ENCODE assay signal across 11 mouse cellular contexts in the genomic region with DNA sequence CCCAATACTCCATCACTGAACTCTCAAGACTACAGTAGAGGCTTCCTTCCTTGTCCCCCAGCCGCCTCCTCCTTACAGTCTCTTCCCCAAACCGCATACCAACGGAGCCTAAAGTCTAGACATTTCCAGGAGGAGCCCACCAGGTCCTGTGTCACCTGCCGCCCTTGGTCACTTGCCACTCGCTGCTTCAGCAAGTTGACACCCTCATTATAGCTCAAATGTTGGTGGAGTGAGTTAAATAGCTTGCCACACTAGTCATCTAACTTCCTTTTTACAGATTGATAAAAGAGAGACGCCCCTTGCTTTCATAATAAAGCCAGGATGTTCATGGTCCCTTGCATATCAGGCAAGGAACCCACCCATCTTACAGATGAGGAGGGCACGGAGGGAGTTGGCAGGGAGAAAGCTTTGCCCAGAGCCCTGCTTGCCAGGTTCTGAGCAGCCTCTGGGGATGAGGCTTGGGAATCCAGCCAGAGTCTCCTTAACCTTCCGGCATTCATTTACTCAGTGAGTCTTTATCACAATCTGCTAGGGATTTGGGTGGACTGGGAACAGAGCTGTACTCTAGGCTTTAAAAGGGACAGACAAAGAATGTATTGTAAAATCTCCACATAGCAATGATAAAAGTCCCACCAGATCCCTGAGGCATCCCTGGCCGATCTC. TPM values are rescaled to one million over a fixed set of nuclear protein-coding genes. Genes with fewer than 3 reads are reported as not detected.
DNase-seq lines count a peak whose midpoint lies in the region; ATAC-seq lines count a peak whose summit lies in the region.
"Had no signal": no experiment of that assay in that cellular context is flagged by ENCODE, and none has a peak within 500 bp of the region (broad histone marks: within the 10 kb centered on the region; RNA-seq: fewer than 3 reads in every experiment).

No protein-coding gene starts in this region.

- H3K4me1 ChIP-seq in liver, embryonic 12.5 days: peaks cover 51% of the 10 kb centered on the region
- H3K4me1 ChIP-seq in limb, embryonic 10.5 days: peaks cover 45% of the 10 kb centered on the region

- H3K4me2 ChIP-seq in liver, embryonic 12.5 days: no peak overlapping the region
- H3K4me2 ChIP-seq: midbrain, embryonic 11.5 days had no signal

- intact Hi-C loops in heart, postnatal 14 days (cut with DNase I): no loop called here

- no peak for ATAC-seq in liver, embryonic 12.5 days

- peaks cover 6% of the 10 kb centered on the region; the same call in 1 of the 2 replicates for H3K27me3 ChIP-seq in liver, embryonic 12.5 days (replicated peaks)
- no peaks in the 10 kb centered on the region for H3K27me3 ChIP-seq in limb, embryonic 10.5 days (ENCODE audit: low read depth, poor library complexity, severe bottlenecking)

- 65% methylated on average over 9 of the region's 9 CpGs for WGBS in liver, embryonic 12.5 days (ENCODE audit: insufficient replicate concordance)
- WGBS in limb, embryonic 10.5 days: 82% methylated on average over 9 of the region's 9 CpGs

- 0 out of 2 replicates have a peak overlapping the region, but pooled peaks have one; percentile 12 for H3K9ac ChIP-seq in liver, embryonic 12.5 days

- no peaks in the 10 kb centered on the region for H3K36me3 ChIP-seq in liver, embryonic 12.5 days
- H3K36me3 ChIP-seq in limb, embryonic 10.5 days: peaks cover 4% of the 10 kb centered on the region; the same call in 1 of the 2 replicates

- peak overlapping the region; percentile 10; the same call in 1 of the 2 replicates for H3K27ac ChIP-seq in liver, embryonic 12.5 days
- peak overlapping the region; percentile 95 for H3K27ac ChIP-seq in limb, embryonic 10.5 days

- 0 out of 2 replicates have a peak, but pooled peaks cover 6% of the 10 kb centered on the region for H3K9me3 ChIP-seq in liver, embryonic 12.5 days (replicated peaks)
- no peaks in the 10 kb centered on the region for H3K9me3 ChIP-seq in limb, embryonic 10.5 days (replicated peaks)

- peak; percentile 87 for DNase-seq in heart, adult 11 months
- no peak for DNase-seq in heart, postnatal 14 days
- no peak for DNase-seq in liver
- DNase-seq in Muller cell, postnatal 12 days (ENCODE audit: inconsistent ontology term): peak; percentile 44
- DNase-seq in limb, embryonic 10.5 days (ENCODE audit: low spot score): no peak
- no peak for DNase-seq in layer of hippocampus, adult 8-10 months (ENCODE audit: low spot score in 2 of 2)
- DNase-seq: adrenal gland, adult 8-10 months; kidney, postnatal 10 days; lung, postnatal 10 days had no signal

- no peak overlapping the region for H3K4me3 ChIP-seq in liver, embryonic 12.5 days
- H3K4me3 ChIP-seq in limb, embryonic 10.5 days: 0 out of 2 replicates have a peak overlapping the region, but pooled peaks have one; percentile 96

RNA-seq across cellular contexts. Expression of a gene that starts 1.6 kb away (rescaled TPM):
- 10 to 100 TPM; 60.5 to 61.1 TPM for total RNA-seq in heart, postnatal 14 days (2021)
- 17.5 and 19.5 TPM in 2 replicates for polyA plus RNA-seq in liver, embryonic 12.5 days (2016; fragmentation: Nextera tagmentation; extraction: Ambion mirVana)
- 38.6 and 41.4 TPM in 2 replicates for polyA plus RNA-seq in limb, embryonic 10.5 days (2016; fragmentation: Nextera tagmentation; extraction: Ambion mirVana)
- 10 to 100 TPM; 55.0 to 58.9 (median 56.5) TPM for total RNA-seq in layer of hippocampus, adult 8-10 months (2022)

RNA-seq across cellular contexts. Expression of a gene that starts 14.4 kb away (rescaled TPM):
- 10 to 100 TPM; 24.1 to 26.0 TPM for total RNA-seq in heart, postnatal 14 days (2021)
- polyA plus RNA-seq in liver, embryonic 12.5 days (2016; fragmentation: Nextera tagmentation; extraction: Ambion mirVana): 270 and 299 TPM in 2 replicates
- polyA plus RNA-seq in limb, embryonic 10.5 days (2016; fragmentation: Nextera tagmentation; extraction: Ambion mirVana): 295 and 349 TPM in 2 replicates
- total RNA-seq in layer of hippocampus, adult 8-10 months (2022): 10 to 100 TPM; 17.4 to 19.4 (median 19.0) TPM

RNA-seq across cellular contexts. Expression of a gene that starts 34.1 kb away (rescaled TPM):
- under 1 TPM; 0.44 to 0.53 TPM for total RNA-seq in heart, postnatal 14 days (2021)
- polyA plus RNA-seq in liver, embryonic 12.5 days (2016; fragmentation: Nextera tagmentation; extraction: Ambion mirVana): 0.25 and 0.41 TPM in 2 replicates
- polyA plus RNA-seq in limb, embryonic 10.5 days (2016; fragmentation: Nextera tagmentation; extraction: Ambion mirVana): 0.64 TPM in 2 replicates
- total RNA-seq in layer of hippocampus, adult 8-10 months (2022): 1 to 10 TPM in 2 of 4 experiments, under 1 TPM in 2; 0.74 to 1.3 (median 1.1) TPM

RNA-seq across cellular contexts. Expression of a gene that starts 40.6 kb away (rescaled TPM):
- 10 to 100 TPM; 56.7 to 59.2 TPM for total RNA-seq in heart, postnatal 14 days (2021)
- 11.5 and 12.5 TPM in 2 replicates for polyA plus RNA-seq in liver, embryonic 12.5 days (2016; fragmentation: Nextera tagmentation; extraction: Ambion mirVana)
- 15.6 and 25.8 TPM in 2 replicates for polyA plus RNA-seq in limb, embryonic 10.5 days (2016; fragmentation: Nextera tagmentation; extraction: Ambion mirVana)
- 10 to 100 TPM in 3 of 4 experiments, 1 to 10 TPM in 1; 9.9 to 13.4 (median 10.4) TPM for total RNA-seq in layer of hippocampus, adult 8-10 months (2022)

RNA-seq across cellular contexts. Expression of a gene that starts 48.1 kb away (rescaled TPM):
- total RNA-seq in heart, postnatal 14 days (2021): 10 to 100 TPM; 34.1 to 34.6 TPM
- 80.0 and 80.4 TPM in 2 replicates for polyA plus RNA-seq in liver, embryonic 12.5 days (2016; fragmentation: Nextera tagmentation; extraction: Ambion mirVana)
- polyA plus RNA-seq in limb, embryonic 10.5 days (2016; fragmentation: Nextera tagmentation; extraction: Ambion mirVana): 185 and 206 TPM in 2 replicates
- 10 to 100 TPM; 47.3 to 56.1 (median 52.2) TPM for total RNA-seq in layer of hippocampus, adult 8-10 months (2022)

Comparison
In these comparisons a context has a peak if more than half of its experiments do, and no peak if none do; other contexts are left out.
1. DNase-seq: peak in heart, adult 11 months (single experiment) and Muller cell, postnatal 12 days (single experiment); none in heart, postnatal 14 days (0 of 2), liver (single experiment), limb, embryonic 10.5 days (single experiment) and layer of hippocampus, adult 8-10 months (0 of 2).